In the genomic region with DNA sequence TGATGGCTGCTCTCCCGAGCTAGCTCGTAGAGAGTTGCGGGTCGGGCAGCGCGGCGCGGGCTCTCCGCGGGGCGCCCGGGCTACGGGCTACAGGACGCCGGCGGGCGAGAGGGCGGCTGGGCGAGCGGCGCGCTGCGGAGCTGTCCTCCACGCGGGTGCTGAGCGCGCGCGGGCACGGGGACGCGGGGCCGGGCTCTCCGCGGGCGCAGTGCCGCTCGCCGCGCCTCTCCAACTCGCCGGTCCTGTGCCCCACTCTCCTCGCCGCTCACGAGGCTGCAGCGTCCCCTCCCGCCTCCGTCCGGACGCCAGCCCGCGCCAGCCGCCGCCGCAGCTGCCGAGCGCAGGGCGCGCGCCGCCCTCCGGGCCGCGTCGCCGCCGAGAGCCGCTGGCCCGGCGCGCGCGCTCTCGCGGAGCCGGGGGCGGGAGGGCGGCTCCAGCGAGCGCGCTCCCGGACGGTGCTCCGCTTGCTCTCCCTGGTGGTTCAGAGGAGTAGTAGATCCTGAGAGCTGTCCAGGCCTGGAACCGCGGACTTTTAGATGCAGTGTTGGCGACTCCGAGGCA, we compare ENCODE assay signal across 8 mouse cellular contexts. TPM values are rescaled to one million over a fixed set of nuclear protein-coding genes. Genes with fewer than 3 reads are reported as not detected.
DNase-seq lines count a peak whose midpoint lies in the region; ATAC-seq and TF ChIP-seq lines count a peak whose summit lies in the region.

TSS of gene Pex5l (minus strand) at position 347 of the 561 bp plus-strand sequence.

- H3K4me3 ChIP-seq in lung, embryonic 15.5 days = peak within 1 kb of the TSS; percentile 53
- H3K4me3 ChIP-seq in embryonic facial prominence, embryonic 13.5 days = peak within 1 kb of the TSS; percentile 69
- H3K4me3 ChIP-seq in heart, embryonic 14.5 days (ENCODE audit: control insufficient read depth in 1 of 2, insufficient read depth in 1 of 2, low read depth in 1 of 2, low read length in 2 of 2) = peak within 1 kb of the TSS; percentile 53 to 69
- peak within 1 kb of the TSS; percentile 48 for H3K4me3 ChIP-seq in kidney, postnatal 0 days (replicated peaks; ENCODE audit: low read depth, low read length)
- peak within 1 kb of the TSS; percentile 59 for H3K4me3 ChIP-seq in olfactory bulb, adult 2 months (ENCODE audit: insufficient read depth, low read depth, low read length)

- peaks cover 9% of the 10 kb centered on the region for H3K4me1 ChIP-seq in lung, embryonic 15.5 days
- peaks cover 9% of the 10 kb centered on the region for H3K4me1 ChIP-seq in embryonic facial prominence, embryonic 13.5 days
- H3K4me1 ChIP-seq in heart, embryonic 14.5 days (ENCODE audit: control insufficient read depth in 2 of 2, insufficient read depth in 2 of 2, low read length in 2 of 2) = peaks cover 6 to 9% of the 10 kb centered on the region in 2 experiments; a peak in 3 of 4 replicates
- H3K4me1 ChIP-seq in kidney, postnatal 0 days (replicated peaks; ENCODE audit: insufficient read depth, low read length) = 0 out of 2 replicates have a peak, but pooled peaks cover 5% of the 10 kb centered on the region
- H3K4me1 ChIP-seq in olfactory bulb, adult 2 months (ENCODE audit: control insufficient read depth, insufficient read depth, low read length) = no peaks in the 10 kb centered on the region

- no peak for DNase-seq in lung, postnatal 25 days (ENCODE audit: low spot score)
- DNase-seq in kidney, postnatal 0 days (ENCODE audit: low spot score) = peak; percentile 75
- DNase-seq in liver = peak; percentile 33
- DNase-seq in yolk sac, embryonic 10.5 days (ENCODE audit: low spot score) = peak; percentile 54

- no peaks in the 10 kb centered on the region for H3K36me3 ChIP-seq in lung, embryonic 15.5 days
- H3K36me3 ChIP-seq in embryonic facial prominence, embryonic 13.5 days = no peaks in the 10 kb centered on the region
- no peaks in the 10 kb centered on the region for H3K36me3 ChIP-seq in heart, embryonic 14.5 days (ENCODE audit: control insufficient read depth, insufficient read depth, low read length)
- H3K36me3 ChIP-seq in kidney, postnatal 0 days (ENCODE audit: insufficient read depth, low read length) = no peaks in the 10 kb centered on the region

- no peaks in the 10 kb centered on the region for H3K9me3 ChIP-seq in lung, embryonic 15.5 days
- H3K9me3 ChIP-seq in embryonic facial prominence, embryonic 13.5 days = no peaks in the 10 kb centered on the region
- H3K9me3 ChIP-seq in heart, embryonic 14.5 days (ENCODE audit: control insufficient read depth, low read length) = no peaks in the 10 kb centered on the region
- no peaks in the 10 kb centered on the region for H3K9me3 ChIP-seq in kidney, postnatal 0 days (replicated peaks; ENCODE audit: low read length)

- peak; percentile 53 for TF ChIP-seq CTCF in kidney, postnatal 0 days (IDR thresholded peaks at IDR 0.05; ENCODE audit: low read depth)
- peak; percentile 70 for TF ChIP-seq CTCF in olfactory bulb, adult 2 months (IDR thresholded peaks at IDR 0.05; ENCODE audit: insufficient read depth, low read depth, low read length)

- ATAC-seq in lung, embryonic 15.5 days (ENCODE audit: borderline replicate concordance, extremely low read depth, low FRiP score, low TSS enrichment) = peak; percentile 94
- ATAC-seq in embryonic facial prominence, embryonic 13.5 days (ENCODE audit: insufficient number of reproducible peaks, insufficient read depth, low FRiP score, low TSS enrichment, low read depth) = peak; percentile 88
- peak; percentile 88 for ATAC-seq in heart, embryonic 14.5 days (ENCODE audit: insufficient number of reproducible peaks, insufficient read depth, low FRiP score, low read depth)
- ATAC-seq in kidney, postnatal 0 days (replicated peaks; ENCODE audit: low FRiP score, low read depth) = peak; percentile 94

- under 1% methylated on average over 88 of the region's 88 CpGs for WGBS in lung, embryonic 15.5 days
- WGBS in embryonic facial prominence, embryonic 13.5 days = under 1% methylated on average over 86 of the region's 88 CpGs
- WGBS in heart, embryonic 14.5 days = under 1% methylated on average over 82 of the region's 88 CpGs
- under 1% methylated on average over 61 of the region's 88 CpGs for WGBS in kidney, postnatal 0 days
- under 1% methylated on average over 88 of the region's 88 CpGs for WGBS in olfactory bulb, adult 2 months

- H3K9ac ChIP-seq in lung, embryonic 15.5 days = no peak within 1 kb of the TSS
- peak within 1 kb of the TSS; percentile 58 for H3K9ac ChIP-seq in embryonic facial prominence, embryonic 13.5 days
- peak within 1 kb of the TSS; percentile 50 for H3K9ac ChIP-seq in heart, embryonic 14.5 days (ENCODE audit: low read length)
- no peak within 1 kb of the TSS for H3K9ac ChIP-seq in kidney, postnatal 0 days (ENCODE audit: low read depth, low read length)

- H3K27ac ChIP-seq in lung, embryonic 15.5 days = no peak within 1 kb of the TSS
- H3K27ac ChIP-seq in embryonic facial prominence, embryonic 13.5 days = no peak within 1 kb of the TSS
- no peak within 1 kb of the TSS for H3K27ac ChIP-seq in heart, embryonic 14.5 days (replicated peaks in 1 of 2; ENCODE audit: control insufficient read depth in 1 of 2, insufficient read depth in 1 of 2, low read depth in 2 of 2, low read length in 2 of 2)
- H3K27ac ChIP-seq in kidney, postnatal 0 days = no peak within 1 kb of the TSS
- no peak within 1 kb of the TSS for H3K27ac ChIP-seq in olfactory bulb, adult 2 months (ENCODE audit: insufficient read depth, low read depth, low read length)

- H3K27me3 ChIP-seq in lung, embryonic 15.5 days = peaks cover 27% of the 10 kb centered on the region
- peaks cover 27% of the 10 kb centered on the region for H3K27me3 ChIP-seq in embryonic facial prominence, embryonic 13.5 days
- peaks cover 26% of the 10 kb centered on the region for H3K27me3 ChIP-seq in heart, embryonic 14.5 days (ENCODE audit: control insufficient read depth, insufficient read depth, low read length)
- H3K27me3 ChIP-seq in kidney, postnatal 0 days (ENCODE audit: insufficient read depth, low read length) = peaks cover 7% of the 10 kb centered on the region; the same call in 1 of the 2 replicates

- 0 out of 2 replicates have a peak, but pooled peaks have one; percentile 33 for TF ChIP-seq POLR2A in olfactory bulb, adult 2 months (IDR thresholded peaks at IDR 0.05; ENCODE audit: insufficient read depth, low read depth, low read length)

- peak within 1 kb of the TSS; percentile 75 for H3K4me2 ChIP-seq in lung, embryonic 15.5 days
- H3K4me2 ChIP-seq in embryonic facial prominence, embryonic 13.5 days = peak within 1 kb of the TSS; percentile 81
- H3K4me2 ChIP-seq in heart, embryonic 14.5 days (ENCODE audit: low read length) = peak within 1 kb of the TSS; percentile 89
- peak within 1 kb of the TSS; percentile 71 for H3K4me2 ChIP-seq in kidney, postnatal 0 days (ENCODE audit: low read length)

RNA-seq across cellular contexts. Expression of gene Pex5l, which starts in this region (rescaled TPM):
- polyA plus RNA-seq in lung, embryonic 15.5 days (2015; fragmentation: Nextera tagmentation; extraction: Ambion mirVana) = 0.19 and 0.36 TPM in 2 replicates
- polyA plus RNA-seq in embryonic facial prominence, embryonic 13.5 days (2015; fragmentation: Nextera tagmentation; extraction: Ambion mirVana) = 0.55 and 0.87 TPM in 2 replicates
- 0.23 TPM in 1 of 2 replicates, not detected in the other for polyA plus RNA-seq in heart, embryonic 14.5 days (2014; fragmentation: Nextera tagmentation; extraction: Ambion mirVana)
- 0.13 and 0.17 TPM in 2 replicates for polyA plus RNA-seq in kidney, postnatal 0 days (2015; fragmentation: Nextera tagmentation; extraction: Ambion mirVana)
- polyA plus RNA-seq in olfactory bulb, adult 2 months (2012; ENCODE audit: insufficient read depth, insufficient read length, low replicate concordance, missing spikeins) = not detected in 2 replicates

Comparison
In these comparisons a context has a peak if more than half of its experiments do, and no peak if none do; other contexts are left out.
1. Peak in ATAC-seq, H3K4me3 ChIP-seq and H3K4me2 ChIP-seq in lung, embryonic 15.5 days; RNA of the gene not detected or under 1 TPM.
2. Peak in ATAC-seq, H3K4me3 ChIP-seq, H3K9ac ChIP-seq and H3K4me2 ChIP-seq in embryonic facial prominence, embryonic 13.5 days; RNA of the gene not detected or under 1 TPM.
3. Peak in ATAC-seq, H3K4me3 ChIP-seq, H3K9ac ChIP-seq and H3K4me2 ChIP-seq in heart, embryonic 14.5 days; RNA of the gene not detected or under 1 TPM.
4. Peak in DNase-seq, ATAC-seq, H3K4me3 ChIP-seq and H3K4me2 ChIP-seq in kidney, postnatal 0 days; RNA of the gene not detected or under 1 TPM.